In genomic region chr3:79358721-79359120, GRCm38 (mm10) we compare ENCODE assay signal across 41 mouse cellular contexts. TPM values are rescaled to one million over a fixed set of nuclear protein-coding genes. Genes with fewer than 3 reads are reported as not detected.
"Had no signal": no experiment of that assay in that cellular context is flagged by ENCODE, and none has a peak within 500 bp of the region (broad histone marks: within the 10 kb centered on the region; RNA-seq: fewer than 3 reads in every experiment).

No protein-coding gene starts in this region.

- H3K4me3 ChIP-seq: heart, embryonic 10.5 days; heart, embryonic 12.5 days; hindbrain, embryonic 10.5 days; hindbrain, embryonic 12.5 days; intestine, embryonic 15.5 days; kidney, embryonic 15.5 days; limb, embryonic 13.5 days; limb, embryonic 15.5 days; liver, embryonic 12.5 days had no signal

- H3K4me2 ChIP-seq: heart, embryonic 12.5 days; hindbrain, embryonic 12.5 days; hindbrain, embryonic 14.5 days; intestine, embryonic 15.5 days; kidney, embryonic 15.5 days; limb, embryonic 13.5 days; limb, embryonic 15.5 days; liver, embryonic 12.5 days had no signal

- H3K27ac ChIP-seq: heart, embryonic 10.5 days; hindbrain, embryonic 10.5 days; hindbrain, embryonic 12.5 days; hindbrain, embryonic 14.5 days; intestine, embryonic 15.5 days; kidney, embryonic 15.5 days; kidney, postnatal 0 days; limb, embryonic 13.5 days; limb, embryonic 15.5 days; liver, embryonic 12.5 days; liver, embryonic 14.5 days had no signal

- H3K27me3 ChIP-seq: heart, embryonic 12.5 days; hindbrain, embryonic 12.5 days; intestine, embryonic 15.5 days; kidney, embryonic 15.5 days; limb, embryonic 13.5 days; limb, embryonic 15.5 days; liver, embryonic 12.5 days had no signal

- DNase-seq: gastrocnemius, postnatal 14 days; gastrocnemius, postnatal 36 days; heart, adult 18-20 months; heart, postnatal 10 days; heart, postnatal 4 days; kidney, adult 18-20 months; kidney, adult 8-10 months; kidney, postnatal 14 days; kidney, postnatal 36 days; layer of hippocampus, adult 9-11 months; layer of hippocampus, postnatal 36 days; left cerebral cortex, postnatal 4 days had no signal

- H3K4me1 ChIP-seq: heart, embryonic 10.5 days; hindbrain, embryonic 10.5 days; hindbrain, embryonic 12.5 days; intestine, embryonic 15.5 days; liver, embryonic 12.5 days had no signal

- H3K9ac ChIP-seq: heart, embryonic 12.5 days; hindbrain, embryonic 12.5 days; hindbrain, embryonic 14.5 days; intestine, embryonic 15.5 days; kidney, embryonic 15.5 days; limb, embryonic 13.5 days; limb, embryonic 15.5 days; liver, embryonic 12.5 days; liver, embryonic 14.5 days had no signal

- H3K9me3 ChIP-seq: heart, embryonic 10.5 days; heart, embryonic 12.5 days; hindbrain, embryonic 10.5 days; hindbrain, embryonic 12.5 days; intestine, embryonic 15.5 days; kidney, embryonic 15.5 days; limb, embryonic 13.5 days; limb, embryonic 15.5 days; liver, embryonic 12.5 days had no signal

- ATAC-seq: hindbrain, embryonic 16.5 days; inflammation-experienced regulatory T-cells, adult 6 months; intestine, embryonic 15.5 days; intestine, postnatal 0 days; liver, embryonic 12.5 days had no signal

- H3K36me3 ChIP-seq: heart, embryonic 10.5 days; heart, embryonic 12.5 days; hindbrain, embryonic 10.5 days; hindbrain, embryonic 12.5 days; intestine, embryonic 15.5 days; kidney, embryonic 15.5 days; limb, embryonic 13.5 days; limb, embryonic 15.5 days; liver, embryonic 12.5 days had no signal

RNA-seq across cellular contexts. Expression of gene Gm17359, which starts 22.3 kb away (rescaled TPM):
- total RNA-seq: gastrocnemius, adult 18-20 months; gastrocnemius, adult 8-10 months; gastrocnemius, postnatal 14 days; gastrocnemius, postnatal 36 days; heart, adult 18-20 months; heart, adult 8-10 months; heart, postnatal 10 days; heart, postnatal 25 days; heart, postnatal 4 days; layer of hippocampus, adult 18-20 months; layer of hippocampus, adult 8-10 months; layer of hippocampus, postnatal 14 days; layer of hippocampus, postnatal 36 days; left cerebral cortex, adult 18-20 months; left cerebral cortex, adult 8-10 months; left cerebral cortex, postnatal 10 days; left cerebral cortex, postnatal 25 days; left cerebral cortex, postnatal 4 days had no signal
- polyA plus RNA-seq: heart, embryonic 10.5 days; heart, embryonic 12.5 days; heart, embryonic 14.5 days; heart, embryonic 16.5 days; hindbrain, embryonic 10.5 days; hindbrain, embryonic 14.5 days; hindbrain, embryonic 16.5 days; inflammation-experienced regulatory T-cells, adult 6 months; intestine, embryonic 15.5 days; intestine, postnatal 0 days; kidney, embryonic 15.5 days; kidney, postnatal 0 days; large intestine, adult 2 months; limb, embryonic 15.5 days; liver, embryonic 12.5 days; liver, embryonic 14.5 days had no signal
